Mouse (Mus musculus): Measurements from ENCODE around the gene Nr5a2.

Gene Nr5a2

DNA sequence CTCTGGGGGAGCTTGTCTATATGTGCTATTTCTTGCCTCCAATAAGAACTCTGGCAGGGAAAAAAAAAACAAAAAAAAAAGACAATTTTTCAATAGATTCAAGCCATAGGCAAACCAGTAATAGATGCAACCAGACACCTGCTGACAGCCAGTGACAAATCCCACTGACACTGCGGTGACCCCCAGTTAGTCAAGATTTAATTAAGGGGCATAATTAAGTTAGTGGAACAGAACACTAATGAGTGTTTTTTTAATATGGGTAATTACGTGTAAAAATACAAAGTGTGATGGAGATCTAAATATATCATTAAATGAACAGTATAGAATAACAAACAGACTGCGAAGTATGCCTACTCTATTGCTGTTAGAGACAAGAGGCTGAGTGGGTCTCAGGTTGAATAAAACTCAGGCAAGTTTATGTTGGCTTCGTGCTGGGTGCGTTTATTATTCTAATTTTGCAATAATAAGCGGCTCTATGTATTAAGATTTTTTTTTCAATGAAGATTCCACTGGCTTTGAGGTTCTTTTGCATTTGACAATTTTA lies 50.7 kb downstream of the Nr5a2 start:
- DNase-seq = no peak

DNA sequence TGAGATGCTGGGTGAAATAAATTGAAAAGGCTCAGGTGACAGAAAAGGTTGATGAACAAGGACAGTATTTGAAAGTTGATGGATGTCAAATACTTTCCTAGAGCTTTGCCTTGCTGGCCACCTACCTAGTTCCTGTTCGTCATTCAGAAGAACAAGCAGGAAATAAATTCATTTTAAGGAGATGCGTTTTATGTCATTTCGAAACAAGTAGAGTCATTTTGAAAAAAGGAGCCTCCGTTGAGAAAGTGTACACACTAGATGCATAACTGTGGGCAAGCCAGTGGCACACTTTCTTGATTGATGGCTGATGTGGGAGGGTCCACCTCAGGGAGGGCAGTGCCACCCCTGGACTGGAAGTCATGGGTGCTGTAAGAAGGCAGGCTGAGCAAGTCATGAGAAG lies 62.1 kb downstream of the Nr5a2 start:
- no peak for DNase-seq

DNA sequence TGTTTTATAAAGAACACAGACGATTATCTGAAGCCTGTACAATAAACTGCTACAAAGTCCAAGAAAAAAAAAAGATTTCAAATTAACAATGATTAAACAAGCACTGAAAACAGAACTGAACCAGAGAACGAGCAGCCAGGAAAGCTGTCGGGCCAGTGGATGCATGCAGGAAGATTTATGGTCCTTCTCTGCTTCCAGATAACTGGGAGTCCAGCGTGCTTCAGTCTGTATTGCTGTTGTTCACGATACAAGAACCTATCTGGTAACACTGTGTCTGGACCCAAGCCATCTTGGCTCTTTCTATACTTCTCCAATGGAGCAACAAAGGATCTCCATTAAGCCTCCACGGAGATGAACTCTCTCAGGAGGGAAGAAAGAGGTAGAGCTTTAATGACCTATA lies 63.9 kb downstream of the Nr5a2 start:
- no peak for DNase-seq

DNA sequence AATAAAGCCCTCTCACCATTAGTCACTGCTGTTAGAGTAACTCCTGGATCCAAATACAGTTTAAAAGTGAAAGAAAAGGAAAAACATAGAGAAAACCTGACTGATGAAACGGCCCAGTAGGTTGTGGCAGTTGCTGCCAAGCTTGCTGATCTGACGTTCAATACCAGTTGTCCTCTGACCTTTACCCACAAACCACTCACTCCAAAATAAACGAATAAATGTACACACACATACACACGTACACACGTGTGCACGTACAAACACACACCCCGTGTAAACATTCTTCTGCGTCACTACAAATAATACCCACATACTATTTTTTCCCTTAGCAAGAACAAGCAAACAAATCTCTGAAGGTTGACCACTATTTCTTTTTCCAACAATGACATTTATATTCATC lies 64.4 kb downstream of the Nr5a2 start:
- DNase-seq = no peak

DNA sequence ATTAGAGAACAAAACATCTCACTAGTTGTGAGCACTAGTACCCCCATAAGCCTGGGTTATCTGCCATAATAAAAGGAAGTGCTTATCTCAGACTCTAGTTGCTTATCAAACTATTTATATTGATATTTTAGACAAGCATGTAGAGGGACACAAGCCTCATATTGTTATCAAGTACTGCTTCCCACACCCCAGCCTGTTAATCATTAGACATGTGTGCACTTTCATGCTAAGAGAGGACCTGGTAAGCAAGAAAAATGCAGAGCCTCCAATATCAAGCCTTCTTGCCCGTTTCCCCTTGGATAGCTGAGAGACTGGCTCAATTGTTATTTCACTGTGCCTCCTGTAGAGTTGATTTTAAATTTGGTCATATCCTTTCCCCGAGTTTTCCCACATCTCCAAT lies 65.5 kb downstream of the Nr5a2 start:
- no peak for DNase-seq

DNA sequence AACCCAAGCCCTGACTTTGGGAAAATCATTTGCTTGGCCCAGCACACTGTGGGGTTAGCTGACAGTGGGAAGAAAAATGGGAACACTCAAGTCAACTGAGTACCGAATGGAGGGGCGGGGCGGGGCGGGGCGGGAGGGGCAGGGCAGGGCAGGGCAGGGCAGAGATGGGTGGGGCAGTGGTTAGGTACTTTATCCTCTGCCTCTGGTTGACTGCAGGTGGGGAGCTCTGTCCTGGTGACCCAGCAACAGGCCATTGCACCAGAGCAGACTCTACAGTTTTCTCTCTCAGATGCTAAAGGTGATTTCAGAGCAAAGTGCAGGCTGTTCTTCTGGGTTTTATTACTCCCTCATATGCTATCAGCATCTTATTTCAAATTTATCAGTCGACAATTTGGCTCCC lies 67.1 kb downstream of the Nr5a2 start:
- DNase-seq = no peak

DNA sequence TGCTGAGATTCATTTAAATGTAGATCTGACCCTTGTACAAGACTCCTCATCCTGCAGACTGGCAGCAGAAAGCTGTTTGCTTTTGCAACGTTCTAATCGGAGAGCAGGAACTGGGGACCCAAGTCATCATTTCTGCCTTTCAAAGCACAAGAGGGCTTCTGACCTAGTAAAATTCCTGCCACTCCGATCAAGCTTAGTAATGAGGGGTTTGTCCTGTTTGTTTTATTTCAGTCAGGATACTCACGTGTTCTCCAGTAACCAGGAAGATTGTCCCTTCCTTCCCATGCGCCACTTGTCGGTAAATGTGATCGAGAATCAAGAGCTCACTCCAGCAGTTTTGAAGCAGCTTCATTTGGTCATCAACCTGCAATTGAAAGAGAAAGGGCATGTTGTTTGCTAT lies 69.8 kb downstream of the Nr5a2 start:
- DNase-seq = no peak

DNA sequence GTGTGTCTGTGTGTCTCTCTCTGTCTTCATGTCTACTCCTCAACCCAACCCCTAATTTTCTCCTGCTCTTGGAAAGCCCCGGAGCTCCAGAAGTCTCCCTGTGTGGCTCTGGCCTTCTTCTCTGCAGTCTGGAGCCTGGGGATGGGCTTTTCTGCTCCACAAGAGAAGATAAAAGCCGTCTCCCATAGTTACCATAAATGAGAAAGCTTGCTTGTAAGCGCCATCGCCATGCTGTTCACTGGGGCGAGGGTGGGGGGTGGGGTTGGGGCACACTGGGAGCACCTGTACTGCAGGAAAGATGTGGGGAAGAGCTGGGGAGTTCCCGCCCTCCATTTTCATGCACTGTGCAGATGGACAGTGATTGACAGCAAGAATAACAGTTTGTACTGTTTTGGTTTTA lies 71.5 kb downstream of the Nr5a2 start:
- DNase-seq = no peak

DNA sequence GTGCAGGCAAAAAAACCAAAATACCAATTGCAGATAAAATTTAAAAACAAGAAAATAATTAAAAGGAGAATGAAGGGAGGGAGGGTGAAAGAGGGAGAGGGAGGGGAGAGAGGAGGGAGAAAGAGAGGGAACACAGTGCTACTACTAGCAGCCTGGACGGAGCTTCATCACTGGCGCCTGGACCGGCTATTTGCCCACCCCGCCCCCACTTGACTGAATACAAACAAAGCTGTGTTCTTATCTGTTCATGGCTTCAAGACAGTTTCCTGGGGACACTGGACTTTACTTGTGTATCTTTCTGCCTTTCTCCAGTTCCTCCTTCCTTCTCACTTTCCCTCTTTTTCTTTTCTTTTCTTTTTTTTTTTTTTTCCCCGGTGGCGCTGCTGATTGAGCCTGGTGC lies 73.6 kb downstream of the Nr5a2 start:
- no peak for DNase-seq

DNA sequence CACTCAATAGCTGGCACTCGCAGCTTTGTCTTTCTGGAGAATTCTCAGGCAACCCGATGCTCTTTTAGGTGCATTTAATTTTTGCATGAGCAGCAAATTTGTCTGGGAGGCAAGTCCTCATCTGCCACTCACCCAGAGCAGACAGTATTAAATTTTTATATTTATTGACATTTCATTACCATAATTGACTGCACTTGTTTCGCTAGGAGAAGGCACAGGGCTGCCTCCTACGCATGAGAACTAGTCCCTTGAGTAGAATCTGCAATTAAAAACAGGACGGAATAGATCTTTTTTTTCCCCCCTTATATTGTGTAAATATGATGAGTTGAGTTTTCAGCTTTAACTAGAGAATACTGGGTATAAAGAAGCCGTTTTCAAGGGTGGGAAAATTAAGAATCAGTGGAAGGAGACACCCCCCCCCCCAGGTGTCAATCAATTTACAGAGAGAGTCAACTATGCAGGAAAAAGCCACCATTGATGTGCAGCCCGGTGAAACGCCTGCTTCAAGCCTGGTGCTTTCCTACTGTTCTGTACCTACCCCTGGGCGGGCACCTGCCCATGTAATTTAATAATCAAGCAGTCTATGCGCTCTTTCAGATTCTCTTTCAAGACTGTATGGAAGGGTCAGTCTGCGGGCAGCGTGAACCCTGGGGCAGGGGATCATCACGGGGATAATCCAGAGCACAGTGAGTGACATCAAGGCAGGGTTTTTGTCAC lies 76.6 kb downstream of the Nr5a2 start:
- no peak for DNase-seq

DNA sequence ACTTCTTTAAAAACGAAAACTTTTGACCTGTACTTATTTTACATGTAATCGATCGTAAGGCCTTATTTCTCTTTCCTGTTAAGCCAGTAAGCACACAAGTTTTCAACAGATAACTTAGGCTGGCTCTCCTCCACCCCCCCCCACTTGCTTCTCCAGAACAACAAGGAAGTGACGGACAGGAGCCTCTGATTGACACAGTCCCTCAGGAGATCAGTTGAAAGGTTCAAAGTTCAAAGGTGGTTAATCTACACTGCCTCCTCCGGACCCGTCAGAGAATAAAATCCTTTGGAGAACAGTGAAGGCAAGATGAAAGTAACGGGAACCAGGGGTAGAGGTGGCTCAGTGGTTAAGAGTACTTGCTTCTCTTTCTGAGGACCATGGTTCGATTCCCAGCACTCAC lies 80.0 kb downstream of the Nr5a2 start:
- no peak for DNase-seq

DNA sequence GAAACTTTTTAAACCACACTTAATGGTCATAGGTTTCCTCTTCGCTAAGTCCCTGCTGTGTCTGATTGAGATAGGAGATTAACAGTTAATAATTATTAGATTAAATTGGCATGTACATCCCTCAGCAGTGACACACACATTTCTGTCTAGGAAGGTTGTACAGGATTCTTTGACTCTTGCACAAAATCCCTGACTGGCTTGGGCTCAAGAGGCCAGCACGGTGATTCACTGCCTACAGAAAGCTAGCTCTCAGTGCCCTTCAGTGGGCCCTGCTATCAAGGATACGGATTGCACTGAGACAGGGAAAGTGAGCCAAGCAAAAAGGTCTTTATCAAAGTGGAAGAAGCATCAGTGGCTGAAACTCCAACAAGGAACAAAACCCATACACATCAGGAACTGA lies 85.2 kb downstream of the Nr5a2 start:
- no peak for DNase-seq

DNA sequence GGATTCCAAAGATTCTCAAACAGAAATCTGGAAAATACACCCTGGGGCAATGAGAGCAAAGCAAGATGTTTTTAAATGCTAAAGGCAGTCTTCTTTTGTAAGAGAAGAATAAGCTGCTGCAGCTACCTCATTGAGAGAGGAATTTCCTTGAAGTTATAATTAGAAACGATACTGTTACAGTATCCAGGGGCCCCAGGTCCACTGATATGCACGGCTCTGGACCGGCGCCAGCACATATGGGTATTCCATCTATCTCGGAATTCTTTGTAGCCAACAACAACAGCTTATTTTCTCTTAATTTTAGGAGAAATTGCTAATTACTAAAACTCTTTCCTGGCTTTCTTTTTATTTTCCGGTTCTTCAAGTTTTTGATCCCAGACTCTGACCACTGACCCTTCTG lies 91.3 kb downstream of the Nr5a2 start:
- DNase-seq = no peak

DNA sequence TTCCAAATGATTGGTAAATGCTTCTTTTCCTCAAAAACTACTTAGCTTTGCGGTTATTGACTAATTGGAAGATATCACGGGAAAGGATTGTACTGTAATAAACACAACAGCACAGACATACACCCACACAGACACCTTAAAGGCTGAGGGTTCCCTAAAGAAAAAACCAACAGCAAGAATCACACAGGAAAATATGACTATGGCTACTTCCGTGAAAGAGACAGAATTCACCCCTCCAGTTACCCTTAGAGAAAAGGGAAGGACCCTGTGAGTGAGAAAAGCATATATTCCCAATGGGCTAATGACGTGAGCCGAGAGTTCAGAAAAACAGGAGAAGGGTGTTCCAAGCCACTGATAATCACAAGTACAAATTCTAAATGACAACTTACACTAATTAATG lies 92.0 kb downstream of the Nr5a2 start:
- no peak for DNase-seq

DNA sequence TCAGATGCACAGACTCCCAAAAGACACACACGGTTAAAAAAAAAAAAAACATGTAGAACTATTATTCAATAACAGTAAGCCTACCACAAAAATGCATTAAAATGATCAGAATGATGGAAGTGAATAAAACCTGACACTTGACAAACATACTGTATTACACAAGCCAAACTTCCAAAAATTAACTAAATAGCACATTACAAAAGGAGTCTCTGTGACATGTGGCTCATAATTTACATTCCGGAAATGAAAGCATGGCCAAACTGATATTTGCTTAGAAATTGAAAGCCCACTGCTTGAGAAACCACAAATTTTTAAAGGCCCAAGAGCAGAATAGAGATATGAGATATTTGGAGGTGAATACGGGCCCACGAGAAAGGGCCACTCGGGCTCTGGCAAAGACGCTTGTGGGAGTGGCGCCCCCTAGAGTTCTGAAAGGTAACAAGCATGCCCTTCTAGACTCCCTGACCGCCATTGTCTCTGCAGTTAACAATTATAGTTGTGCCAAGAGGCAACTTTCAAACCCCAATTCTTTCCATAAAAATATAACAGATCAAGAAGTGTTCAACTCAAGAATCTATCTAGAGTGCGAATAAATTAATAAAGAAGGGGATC lies 93.7 kb downstream of the Nr5a2 start:
- no peak for DNase-seq

DNA sequence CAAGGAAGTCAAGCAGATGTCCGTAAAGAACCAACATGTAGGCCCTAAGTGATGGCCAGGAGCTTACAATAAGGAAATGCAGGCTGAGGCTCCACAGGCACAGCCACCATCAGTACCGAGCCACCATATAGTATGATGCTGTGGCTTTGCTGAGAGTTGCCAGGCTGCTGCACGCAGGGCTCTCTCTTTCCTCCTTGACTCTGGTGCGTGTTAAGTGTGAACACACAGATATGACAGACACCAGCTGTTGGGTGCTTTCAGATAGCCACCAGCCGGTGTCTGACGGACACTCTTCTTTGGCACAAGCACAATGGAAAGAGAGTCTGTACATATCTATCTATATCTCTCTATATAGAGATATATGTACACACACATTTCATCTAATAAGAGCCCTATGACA lies 97.0 kb downstream of the Nr5a2 start:
- no peak for DNase-seq

DNA sequence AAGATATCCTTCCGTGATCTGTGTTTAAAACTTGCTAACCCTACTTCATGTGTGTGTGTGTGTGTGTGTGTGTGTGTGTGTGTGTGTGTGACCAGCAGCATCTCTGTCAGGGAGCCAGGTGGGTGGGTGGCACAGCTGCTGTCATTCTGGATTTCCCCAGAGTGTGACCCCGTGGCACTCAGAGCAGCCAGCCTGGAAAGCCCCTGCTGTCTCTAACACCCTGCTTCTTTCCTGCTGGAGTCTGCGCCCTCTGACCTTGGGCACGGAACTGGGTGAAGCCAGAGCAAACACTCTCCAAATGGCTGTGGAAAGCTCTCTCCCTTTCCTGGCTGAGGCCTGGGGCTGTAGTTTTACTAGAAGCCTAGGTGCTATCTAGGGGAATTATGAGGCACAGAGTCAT lies 100.8 kb downstream of the Nr5a2 start:
- DNase-seq = no peak

DNA sequence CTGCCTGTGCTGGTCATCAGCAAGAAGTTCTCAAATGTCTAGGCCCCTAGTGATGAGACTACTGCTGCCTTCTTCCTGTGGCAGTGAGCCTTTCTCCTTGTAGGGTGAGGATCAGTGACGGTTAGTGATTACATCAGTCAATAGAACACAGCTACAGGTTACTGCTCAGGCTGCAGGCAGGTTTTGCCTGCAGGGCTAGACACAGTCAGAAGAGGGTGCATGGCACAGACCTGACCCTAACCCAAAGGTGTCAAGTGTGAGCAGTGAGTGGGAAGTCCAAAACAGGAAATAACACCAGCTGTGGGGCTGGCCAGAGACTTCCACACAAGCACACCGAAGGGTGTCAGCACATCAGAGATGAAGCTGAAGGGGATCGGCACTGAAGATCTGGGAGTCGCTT lies 101.5 kb downstream of the Nr5a2 start:
- DNase-seq = no peak

DNA sequence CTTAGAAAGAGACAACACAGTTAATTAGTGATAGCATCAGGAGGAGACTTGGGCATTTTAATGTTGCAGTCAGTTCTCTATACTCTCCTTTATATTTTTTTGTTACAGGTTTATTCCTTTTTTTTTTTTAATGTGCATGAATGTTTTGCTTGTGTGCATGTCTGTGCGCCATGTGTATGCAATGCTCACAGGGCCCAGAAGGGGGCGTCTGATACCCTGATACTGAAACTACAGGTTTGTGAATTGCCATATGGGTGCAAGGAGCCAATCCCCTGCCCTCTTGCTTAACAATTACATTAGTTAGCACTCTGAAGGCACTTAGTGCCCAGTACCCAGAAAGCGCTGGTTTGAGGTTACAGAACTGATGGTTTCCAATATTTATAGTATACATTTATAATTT lies 104.1 kb downstream of the Nr5a2 start:
- DNase-seq = no peak

DNA sequence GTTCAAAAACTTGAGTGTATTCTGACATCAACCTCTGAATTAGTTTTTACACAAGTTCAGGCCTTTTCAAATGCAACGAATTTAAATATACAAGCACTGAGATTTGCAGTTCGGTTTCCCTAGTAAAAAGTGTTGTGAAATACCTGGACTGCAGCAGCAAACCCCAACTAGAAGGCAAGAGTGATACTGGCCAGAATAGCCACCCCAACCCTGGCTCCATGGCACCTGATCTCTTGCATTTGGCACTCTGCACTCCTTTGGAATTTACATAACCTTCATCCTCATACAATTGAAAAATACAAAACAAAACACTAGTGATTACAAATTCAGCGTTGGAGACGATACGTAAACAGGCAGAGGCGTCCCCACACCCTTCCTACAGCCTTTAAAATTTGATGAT lies 111.5 kb downstream of the Nr5a2 start:
- DNase-seq = no peak

DNA sequence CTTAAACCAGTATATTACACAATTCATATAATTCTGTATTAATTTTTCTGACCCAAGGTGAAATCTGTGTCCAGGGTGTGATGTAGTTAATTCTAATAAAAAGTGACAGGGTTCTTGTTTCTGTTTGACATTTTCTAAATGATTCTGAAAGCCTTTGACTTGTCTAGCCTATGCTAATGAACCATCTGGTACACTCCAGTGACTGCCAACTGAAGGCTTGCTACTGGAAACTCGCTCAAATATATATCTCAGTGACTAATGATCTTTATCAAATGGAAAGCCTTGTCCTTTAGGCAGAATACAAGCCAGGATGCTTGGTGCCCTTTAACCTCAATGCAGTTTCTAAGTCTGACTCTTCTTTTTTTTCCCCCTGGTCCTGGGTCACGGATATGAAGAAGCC lies 114.2 kb downstream of the Nr5a2 start:
- no peak for DNase-seq

DNA sequence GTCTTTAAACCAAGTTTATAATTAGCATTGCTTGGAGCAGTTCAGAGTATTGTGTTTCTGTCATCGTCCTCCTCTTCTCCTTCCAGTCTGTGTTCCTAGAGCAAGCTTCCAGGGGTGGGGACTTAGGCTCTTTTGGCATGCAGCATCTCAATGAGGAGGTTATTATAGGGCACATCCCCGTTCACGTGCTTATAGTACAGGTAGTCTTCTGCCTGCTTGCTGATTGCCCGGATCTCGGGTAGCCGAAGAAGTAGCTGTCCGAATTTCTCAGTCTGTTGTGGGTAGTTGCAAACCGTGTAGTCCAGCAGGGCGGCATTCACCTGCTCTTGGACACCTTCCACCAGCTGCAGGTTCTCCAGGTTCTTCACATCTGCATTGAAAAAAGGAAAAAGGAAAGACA lies 114.9 kb downstream of the Nr5a2 start:
- DNase-seq = no peak

DNA sequence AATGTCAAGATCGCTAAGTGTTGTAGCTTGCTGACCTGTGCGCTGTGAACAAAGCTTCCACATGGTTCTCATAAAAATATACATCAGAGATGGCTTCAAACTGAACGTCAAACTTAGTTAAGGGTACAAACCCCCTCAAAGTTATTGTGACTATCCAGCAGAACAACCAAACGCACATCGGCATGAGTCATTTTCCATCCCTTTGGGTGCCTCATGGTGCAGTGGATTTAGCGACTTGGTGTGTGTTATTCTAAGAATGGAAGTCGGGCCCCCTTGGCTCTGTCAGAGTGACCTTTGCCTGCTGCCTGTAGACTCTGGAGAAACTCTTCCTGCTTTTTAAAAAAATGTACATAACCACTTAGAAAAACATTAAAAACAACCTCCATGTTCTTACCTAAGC lies 119.7 kb downstream of the Nr5a2 start:
- DNase-seq = no peak

DNA sequence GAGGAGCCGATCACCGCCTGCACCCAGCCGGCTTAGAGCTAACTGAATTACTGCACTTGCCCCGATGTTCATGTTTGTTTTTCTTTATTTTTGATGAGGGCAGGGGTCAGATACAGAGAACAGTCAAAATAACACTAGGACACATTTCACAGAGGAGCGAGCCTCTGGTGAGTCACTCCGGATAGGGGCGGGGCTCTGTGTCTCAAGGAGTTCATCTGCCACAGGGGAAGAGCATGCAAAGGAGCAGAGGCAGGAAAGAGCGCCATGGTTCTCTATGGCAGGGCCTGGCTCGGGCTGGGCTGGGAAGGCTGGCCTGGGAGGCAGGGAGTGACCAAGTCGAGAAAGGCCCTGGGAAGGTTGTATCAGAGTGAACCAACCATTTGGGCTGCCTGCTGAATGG lies 121.0 kb downstream of the Nr5a2 start:
- DNase-seq = no peak

Measured in cerebellum, adult 11-12 months (tissue).